Mouse (Mus musculus): ENCODE measurements around the gene Igsf21. TPM values are rescaled to one million over a fixed set of nuclear protein-coding genes. Genes with fewer than 3 reads are reported as not detected.

Igsf21 gene
- total RNA-seq, 2 experiments from 2014 or later, result 39.1 to 41.4 TPM

GRCm38 (mm10) chr4:140248396-140248795 lies 1.8 kb upstream of the Igsf21 start:
- no peak for DNase-seq (ENCODE audit: low spot score in 2 of 2)
- H3K4me3 ChIP-seq, result no peak overlapping the region
- no peak for TF ChIP-seq CTCF (conservative IDR thresholded peaks at IDR 0.05)
- H3K27ac ChIP-seq, result no peak overlapping the region

- Histone ChIP-seq H3K27ac (no peak overlapping the region), H3K4me3 (peak overlapping the region; percentile 70)
- TF ChIP-seq CTCF (conservative IDR thresholded peaks at IDR 0.05), result no peak
- no peak for DNase-seq (ENCODE audit: low spot score in 2 of 2)
Observed at GRCm38 (mm10) chr4:140247006-140248003, 721 bp upstream of the Igsf21 start.

DNA sequence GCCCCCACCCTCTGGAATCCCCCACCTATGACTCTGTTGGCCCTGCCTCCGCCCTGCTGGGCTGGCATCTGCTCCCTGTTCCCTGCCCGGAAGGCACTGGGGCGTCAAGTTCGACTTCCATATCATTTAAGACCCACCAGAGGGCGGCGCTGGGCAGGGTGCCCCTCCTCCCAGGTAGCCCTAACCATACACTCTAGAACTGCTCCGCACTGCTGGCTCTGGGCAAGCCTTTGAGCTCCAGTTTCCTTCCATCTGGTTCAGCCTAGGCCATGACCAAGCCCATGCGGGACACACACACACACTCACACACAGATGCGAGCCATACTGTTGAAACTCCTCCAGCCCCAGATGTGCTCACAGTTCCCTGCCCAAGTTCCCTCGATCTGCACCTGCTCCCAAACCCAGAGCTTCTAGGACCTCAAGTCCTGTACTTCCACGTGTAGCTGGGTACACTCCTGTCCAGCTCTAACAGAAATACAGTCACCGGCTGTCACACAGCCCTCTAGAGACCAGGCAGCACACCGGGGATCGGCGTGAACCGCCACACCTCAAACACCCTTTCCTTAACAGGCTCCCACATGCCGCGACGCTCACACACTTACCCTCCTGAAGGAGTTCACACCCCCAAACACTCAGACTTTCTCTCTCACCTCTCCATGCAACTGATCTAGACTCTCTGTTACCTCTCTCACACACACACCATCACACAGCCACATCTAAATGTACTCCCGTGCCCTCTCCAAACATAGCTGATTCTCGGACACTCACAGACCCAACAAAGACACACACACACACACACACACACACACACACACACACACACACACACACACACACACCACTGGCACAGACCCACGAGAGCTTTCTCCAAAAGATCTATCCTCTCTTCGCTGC lies 1.1 kb downstream of the Igsf21 start:
- peak overlapping the region; percentile 77; the same call in 1 of the 2 replicates for H3K27ac ChIP-seq
- no peak for DNase-seq (ENCODE audit: low spot score in 2 of 2)
- H3K4me3 ChIP-seq, result peak overlapping the region; percentile 70
- TF ChIP-seq CTCF (conservative IDR thresholded peaks at IDR 0.05), result peak; percentile 57

DNA sequence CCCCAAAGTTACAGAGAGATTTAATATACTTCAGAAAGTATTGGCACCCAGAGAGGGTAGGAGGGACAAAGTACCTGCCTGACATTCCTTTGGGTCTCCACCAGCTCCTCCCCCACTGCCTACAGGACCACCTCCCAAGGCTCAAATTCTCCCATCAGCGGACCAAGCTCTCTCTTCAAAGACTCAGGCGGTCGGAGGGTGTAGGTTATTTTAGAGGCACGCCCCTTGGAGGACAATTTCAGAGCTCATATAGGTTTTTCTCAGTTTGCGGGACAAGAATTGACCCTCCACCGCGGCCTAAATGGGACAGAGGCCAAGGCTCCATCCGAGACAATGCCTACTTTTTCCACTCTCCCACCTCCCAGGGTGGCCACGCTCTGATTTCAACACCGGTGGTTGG lies 1.7 kb downstream of the Igsf21 start:
- no peak overlapping the region for H3K27ac ChIP-seq
- no peak for DNase-seq (ENCODE audit: low spot score in 2 of 2)
- peak overlapping the region; percentile 52 for H3K4me3 ChIP-seq
- TF ChIP-seq CTCF (conservative IDR thresholded peaks at IDR 0.05), result no peak

DNA sequence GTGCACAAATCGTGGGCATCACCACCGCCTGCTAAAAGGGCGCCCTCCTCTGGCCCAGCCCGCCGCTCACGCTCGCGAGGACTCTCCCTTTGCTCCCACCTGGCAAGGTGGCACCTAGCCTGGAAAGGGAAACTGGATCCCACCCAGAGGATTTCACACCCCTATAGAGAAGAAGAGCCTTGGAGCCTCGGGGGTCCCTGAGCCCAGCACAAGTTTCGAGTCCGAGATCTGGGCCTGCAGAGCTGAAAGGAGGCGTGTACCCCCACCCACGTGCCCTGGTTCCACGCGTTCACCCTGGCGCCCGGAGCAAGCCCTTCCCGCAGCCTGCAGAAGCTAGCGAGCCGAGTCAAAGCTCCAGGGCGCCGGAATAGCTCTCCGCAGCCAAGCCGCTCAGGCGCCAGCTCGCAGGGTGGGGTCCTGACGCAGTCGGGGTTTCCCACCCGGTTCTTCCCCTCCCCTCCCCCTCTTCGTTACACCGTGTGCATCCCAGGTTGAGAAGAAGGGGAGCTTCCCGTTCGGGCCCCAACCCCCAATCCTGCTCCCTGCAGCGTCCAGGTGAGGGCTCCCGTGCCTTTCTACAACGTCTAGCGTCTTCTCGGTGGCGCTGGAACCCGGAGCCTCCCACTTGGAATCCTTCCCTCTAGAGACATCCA lies 2.3 kb downstream of the Igsf21 start:
- Histone ChIP-seq H3K27ac (no peak overlapping the region; the same call in 1 of the 2 replicates), H3K4me3 (peak overlapping the region; percentile 52)
- no peak for DNase-seq (ENCODE audit: low spot score in 2 of 2)
- TF ChIP-seq CTCF (conservative IDR thresholded peaks at IDR 0.05), result peak; percentile 56

GRCm38 (mm10) chr4:140243231-140243630 lies 3.4 kb downstream of the Igsf21 start:
- no peak overlapping the region for H3K4me3 ChIP-seq
- no peak for TF ChIP-seq CTCF (conservative IDR thresholded peaks at IDR 0.05)
- DNase-seq (ENCODE audit: low spot score in 2 of 2), result no peak
- H3K27ac ChIP-seq, result no peak overlapping the region

- no peak for DNase-seq (ENCODE audit: low spot score in 2 of 2)
- no peak overlapping the region for H3K4me3 ChIP-seq
- TF ChIP-seq CTCF (conservative IDR thresholded peaks at IDR 0.05), result no peak
- H3K27ac ChIP-seq, result no peak overlapping the region
Observed at GRCm38 (mm10) chr4:140242291-140242690, 4.3 kb downstream of the Igsf21 start.

DNA sequence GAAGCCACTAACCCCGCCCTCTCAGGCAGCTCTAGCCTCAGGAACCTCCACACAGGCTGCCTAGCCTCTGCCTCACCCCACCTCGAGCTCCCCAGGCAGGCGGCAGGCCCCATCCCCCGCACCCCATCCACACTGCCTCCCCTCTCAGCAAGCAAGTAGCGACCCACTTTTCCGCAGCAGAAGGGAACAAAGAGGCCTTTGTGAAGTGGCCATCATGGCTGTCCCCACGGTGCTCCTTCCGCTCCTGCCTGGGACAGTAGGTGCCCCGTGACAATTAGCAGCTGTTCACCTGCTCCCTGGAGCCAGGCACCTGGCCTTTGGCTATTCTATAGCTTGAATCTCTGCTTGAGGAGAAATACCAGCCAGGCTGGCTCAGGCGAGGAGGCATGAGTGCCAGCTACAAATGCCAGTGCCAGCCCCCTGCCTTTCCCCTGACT lies 9.3 kb downstream of the Igsf21 start:
- no peak for DNase-seq (ENCODE audit: low spot score in 2 of 2)
- Histone ChIP-seq H3K27ac (peak overlapping the region; percentile 83), H3K4me3 (no peak overlapping the region)
- no peak for TF ChIP-seq CTCF (conservative IDR thresholded peaks at IDR 0.05)

DNA sequence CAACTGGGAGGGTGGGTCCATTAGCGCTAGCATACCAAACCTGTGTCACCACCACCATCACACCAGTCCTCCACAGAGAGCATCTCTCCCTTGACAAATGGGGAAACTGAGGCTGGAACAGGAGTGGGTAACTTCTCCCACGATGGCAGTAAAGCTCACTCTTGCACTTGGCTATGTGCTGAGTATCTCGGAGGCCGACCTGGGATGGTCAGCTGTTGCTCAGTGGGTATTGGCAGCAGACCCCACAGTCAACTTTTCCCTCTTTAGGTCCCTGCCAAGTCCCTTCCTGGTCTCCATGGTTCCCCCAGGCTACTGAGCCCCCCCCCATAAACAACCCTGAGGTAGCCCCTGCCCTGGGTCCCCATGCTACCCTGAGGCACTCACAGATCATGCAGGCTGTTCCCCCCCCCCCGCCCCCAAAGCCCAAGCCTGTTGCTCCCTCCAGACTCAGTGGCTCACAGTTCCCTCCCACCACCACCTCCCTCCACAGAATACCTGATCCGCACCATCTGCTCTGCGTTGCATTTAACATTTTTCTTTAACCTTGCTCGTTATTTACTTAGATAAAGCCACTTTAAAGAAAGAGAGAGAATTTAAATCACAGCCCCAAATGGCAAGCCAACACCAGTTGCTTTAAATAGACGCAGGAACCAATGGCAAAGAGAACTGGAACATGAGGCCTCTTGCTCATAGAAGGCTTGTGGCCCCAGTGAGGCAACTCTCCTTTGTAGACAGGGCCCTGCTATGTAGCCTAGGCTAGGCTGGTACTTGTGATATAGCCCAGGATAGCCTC lies 11.0 kb downstream of the Igsf21 start:
- DNase-seq (ENCODE audit: low spot score in 2 of 2), result no peak
- Histone ChIP-seq H3K27ac (0 out of 2 replicates have a peak overlapping the region, but pooled peaks have one; percentile 18), H3K4me3 (no peak overlapping the region)
- no peak for TF ChIP-seq CTCF (conservative IDR thresholded peaks at IDR 0.05)

- DNase-seq (ENCODE audit: low spot score in 2 of 2), result no peak
- no peak overlapping the region for H3K4me3 ChIP-seq
- no peak overlapping the region for H3K27ac ChIP-seq
- TF ChIP-seq CTCF (conservative IDR thresholded peaks at IDR 0.05), result no peak
Observed at GRCm38 (mm10) chr4:140234412-140235205, 12.0 kb downstream of the Igsf21 start.

DNA sequence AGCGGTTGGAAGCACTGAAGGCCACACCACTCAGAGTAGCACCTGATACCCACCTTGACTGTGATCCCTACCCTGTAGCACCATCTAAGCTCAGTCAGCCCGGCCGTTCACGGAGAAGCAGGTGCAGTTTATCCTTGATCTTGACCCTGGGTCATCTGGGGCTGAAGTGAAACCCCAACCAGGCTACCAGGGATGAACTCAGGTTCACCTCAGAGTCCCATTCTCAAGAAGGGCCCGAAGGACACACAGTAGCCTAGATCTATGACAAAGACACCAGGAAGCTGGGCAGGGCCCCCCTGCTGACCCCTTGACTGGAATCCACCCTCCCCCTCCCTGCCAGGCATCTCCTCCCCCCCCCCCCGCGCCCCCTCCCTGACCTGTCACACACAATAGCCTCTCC lies 18.7 kb downstream of the Igsf21 start:
- no peak overlapping the region for H3K27ac ChIP-seq
- DNase-seq (ENCODE audit: low spot score in 2 of 2), result no peak
- no peak overlapping the region for H3K4me3 ChIP-seq
- TF ChIP-seq CTCF (conservative IDR thresholded peaks at IDR 0.05), result no peak
